Mouse (Mus musculus): ENCODE data around the gene Vkorc1.

GRCm38 (mm10) chr7:127934075-127934474 is 38.7 kb upstream of the Vkorc1 start:
- TF ChIP-seq CHD1 (IDR thresholded peaks at IDR 0.05; ENCODE audit: low read depth, low read length) (no peak), GABPA (IDR thresholded peaks at IDR 0.05; ENCODE audit: low read depth, low read length) (no peak), CTCF (IDR thresholded peaks at IDR 0.05 in 2 of 3, conservative IDR thresholded peaks at IDR 0.05 in 1 of 3; ENCODE audit: control insufficient read depth in 1 of 3, insufficient read depth in 1 of 3, low read depth in 2 of 3, low read length in 3 of 3, poor library complexity in 1 of 3, severe bottlenecking in 1 of 3) (no peak), EP300 (IDR thresholded peaks at IDR 0.05; ENCODE audit: low read depth in 1 of 2, low read length in 2 of 2) (no peak), NELFE (IDR thresholded peaks at IDR 0.05; ENCODE audit: low read depth, low read length) (no peak), POLR2A (IDR thresholded peaks at IDR 0.05; ENCODE audit: control insufficient read depth in 1 of 2, insufficient read depth in 1 of 2, low read depth in 1 of 2, low read length in 2 of 2, poor library complexity in 1 of 2) (no peak), MAFK (IDR thresholded peaks at IDR 0.05; ENCODE audit: borderline replicate concordance, low read depth, low read length) (no peak), MEF2A (IDR thresholded peaks at IDR 0.05; ENCODE audit: extremely low read depth, insufficient replicate concordance, low read depth, low read length, poor library complexity, severe bottlenecking) (no peak), MAZ (IDR thresholded peaks at IDR 0.05; ENCODE audit: low read depth, low read length) (no peak), ELF1 (IDR thresholded peaks at IDR 0.05; ENCODE audit: low read depth, low read length) (no peak), NRF1 (IDR thresholded peaks at IDR 0.05; ENCODE audit: insufficient read depth, low read depth, low read length, poor library complexity, severe bottlenecking) (no peak), SMC3 (IDR thresholded peaks at IDR 0.05; ENCODE audit: low read depth, low read length) (no peak), GATA1 (IDR thresholded peaks at IDR 0.05; ENCODE audit: low read depth, low read length) (no peak)
